Comparison of ENCODE assay signal across 8 mouse cellular contexts in genomic region chr2:121270521-121271235, GRCm38 (mm10). TPM values are rescaled to one million over a fixed set of nuclear protein-coding genes. Genes with fewer than 3 reads are reported as not detected.
A peak's percentile ranks its signal among the peaks of the same experiment; 100 is the strongest.
DNase-seq lines count a peak whose midpoint lies in the region; ATAC-seq and TF ChIP-seq lines count a peak whose summit lies in the region.

No protein-coding gene starts in this region.

- H3K9ac ChIP-seq in lung, postnatal 0 days (replicated peaks; ENCODE audit: low read depth) = peak overlapping the region; percentile 46
- peak overlapping the region; percentile 90 for H3K9ac ChIP-seq in hindbrain, embryonic 15.5 days
- peak overlapping the region; percentile 85 for H3K9ac ChIP-seq in midbrain, embryonic 14.5 days (replicated peaks; ENCODE audit: low read length)

- no peaks in the 10 kb centered on the region for H3K9me3 ChIP-seq in lung, postnatal 0 days (ENCODE audit: low read length)
- no peaks in the 10 kb centered on the region for H3K9me3 ChIP-seq in hindbrain, embryonic 15.5 days
- H3K9me3 ChIP-seq in midbrain, embryonic 14.5 days (ENCODE audit: control insufficient read depth, low read length) = no peaks in the 10 kb centered on the region

- no peaks in the 10 kb centered on the region for H3K27me3 ChIP-seq in lung, postnatal 0 days (replicated peaks; ENCODE audit: insufficient read depth, low read length)
- H3K27me3 ChIP-seq in hindbrain, embryonic 15.5 days = no peaks in the 10 kb centered on the region
- H3K27me3 ChIP-seq in midbrain, embryonic 14.5 days (ENCODE audit: control insufficient read depth, insufficient read depth, low read length) = no peaks in the 10 kb centered on the region

- H3K4me1 ChIP-seq in lung, postnatal 0 days (ENCODE audit: insufficient read depth, low read depth, low read length) = no peaks in the 10 kb centered on the region
- H3K4me1 ChIP-seq in hindbrain, embryonic 15.5 days (replicated peaks) = peaks cover 47% of the 10 kb centered on the region
- H3K4me1 ChIP-seq in midbrain, embryonic 14.5 days (ENCODE audit: control insufficient read depth, insufficient read depth, low read length) = peaks cover 31% of the 10 kb centered on the region

- no peak for TF ChIP-seq EP300 in lung, postnatal 0 days (IDR thresholded peaks at IDR 0.05)

- WGBS in lung, postnatal 0 days = 3% methylated on average over 35 of the region's 35 CpGs
- under 1% methylated on average over 34 of the region's 35 CpGs for WGBS in hindbrain, embryonic 15.5 days
- WGBS in midbrain, embryonic 14.5 days = 2% methylated on average over 35 of the region's 35 CpGs

- peak overlapping the region; percentile 84 for H3K4me3 ChIP-seq in lung, postnatal 0 days (ENCODE audit: low read depth, low read length)
- peak overlapping the region; percentile 87 for H3K4me3 ChIP-seq in hindbrain, embryonic 15.5 days
- H3K4me3 ChIP-seq in midbrain, embryonic 14.5 days (replicated peaks; ENCODE audit: low read depth, low read length) = peak overlapping the region; percentile 93

- DNase-seq in lung, postnatal 0 days (ENCODE audit: low spot score) = peak; percentile 52
- DNase-seq in lung, postnatal 14 days = no peak
- peak; percentile 82 for DNase-seq in embryo, embryonic 11 days
- peak; percentile 50 for DNase-seq in midbrain, embryonic 14.5 days
- DNase-seq in adrenal gland, postnatal 25 days = no peak
- DNase-seq in right cerebral cortex, postnatal 10 days (ENCODE audit: low spot score in 2 of 2) = no peak
- DNase-seq in kidney, adult 11 months = no peak

- TF ChIP-seq CTCF in lung, postnatal 0 days (IDR thresholded peaks at IDR 0.05) = no peak

- peak; percentile 68 for ATAC-seq in lung, postnatal 0 days
- ATAC-seq in hindbrain, embryonic 15.5 days (ENCODE audit: low FRiP score, low read depth) = peak; percentile 86
- peak; percentile 87 for ATAC-seq in midbrain, embryonic 14.5 days (ENCODE audit: low FRiP score, low TSS enrichment)

- no peaks in the 10 kb centered on the region for H3K36me3 ChIP-seq in lung, postnatal 0 days (ENCODE audit: insufficient read depth, low read length)
- H3K36me3 ChIP-seq in hindbrain, embryonic 15.5 days = peaks cover 20% of the 10 kb centered on the region
- peaks cover 34% of the 10 kb centered on the region for H3K36me3 ChIP-seq in midbrain, embryonic 14.5 days (ENCODE audit: control insufficient read depth, insufficient read depth, low read length)

- peak overlapping the region; percentile 52; the same call in 1 of the 2 replicates for H3K27ac ChIP-seq in lung, postnatal 0 days (ENCODE audit: low read length)
- H3K27ac ChIP-seq in hindbrain, embryonic 15.5 days (replicated peaks) = peak overlapping the region; percentile 98
- peak overlapping the region; percentile 99 for H3K27ac ChIP-seq in midbrain, embryonic 14.5 days (replicated peaks; ENCODE audit: low read depth, low read length)

- H3K4me2 ChIP-seq in lung, postnatal 0 days (replicated peaks; ENCODE audit: low read depth, low read length) = peak overlapping the region; percentile 50
- H3K4me2 ChIP-seq in hindbrain, embryonic 15.5 days = peak overlapping the region; percentile 56
- peak overlapping the region; percentile 69 for H3K4me2 ChIP-seq in midbrain, embryonic 14.5 days (ENCODE audit: low read length)

RNA-seq across cellular contexts. Expression of gene Trp53bp1, which starts 0.5 kb away (rescaled TPM):
- 9.8 and 16.6 TPM in 2 replicates for polyA plus RNA-seq in lung, postnatal 0 days (2015; fragmentation: Nextera tagmentation; extraction: Ambion mirVana)
- 148 and 171 TPM in 2 replicates for polyA plus RNA-seq in hindbrain, embryonic 15.5 days (2015; fragmentation: Nextera tagmentation; extraction: Ambion mirVana)
- polyA plus RNA-seq in midbrain, embryonic 14.5 days (2014; fragmentation: Nextera tagmentation; extraction: Ambion mirVana) = 146 and 193 TPM in 2 replicates
- 82.8 and 89.4 TPM in 2 replicates for total RNA-seq in adrenal gland, postnatal 25 days (2021)

RNA-seq across cellular contexts. Expression of gene Map1a, which starts 18.7 kb away (rescaled TPM):
- polyA plus RNA-seq in lung, postnatal 0 days (2015; fragmentation: Nextera tagmentation; extraction: Ambion mirVana) = 1.3 and 1.9 TPM in 2 replicates
- polyA plus RNA-seq in hindbrain, embryonic 15.5 days (2015; fragmentation: Nextera tagmentation; extraction: Ambion mirVana) = 31.2 and 46.4 TPM in 2 replicates
- 19.6 and 25.7 TPM in 2 replicates for polyA plus RNA-seq in midbrain, embryonic 14.5 days (2014; fragmentation: Nextera tagmentation; extraction: Ambion mirVana)
- total RNA-seq in adrenal gland, postnatal 25 days (2021) = 4.9 and 6.2 TPM in 2 replicates

Comparison
In these comparisons a context has a peak if more than half of its experiments do, and no peak if none do; other contexts are left out.
1. DNase-seq: peak in lung, postnatal 0 days (single experiment), embryo, embryonic 11 days (single experiment) and midbrain, embryonic 14.5 days (single experiment); none in lung, postnatal 14 days (single experiment), adrenal gland, postnatal 25 days (single experiment), right cerebral cortex, postnatal 10 days (0 of 2) and kidney, adult 11 months (single experiment).
2. Peak in every context shown above with its lines, with median percentiles within 50 percentile points of each other: ATAC-seq, H3K27ac ChIP-seq, H3K4me2 ChIP-seq, H3K4me3 ChIP-seq and H3K9ac ChIP-seq.